Mouse (Mus musculus) testis, adult 2 months (tissue): ENCODE data around the gene Gm14308. TPM values are rescaled to one million over a fixed set of nuclear protein-coding genes. Genes with fewer than 3 reads are reported as not detected.
"Not testable (repeated sequence)": the region's sequence is repeated elsewhere in the genome, so short reads cannot be mapped to it uniquely, and the experiment has no call there.

ENCODE experiments used
- H3K27ac ChIP-seq: fragments of 200-500 bp; 2 replicates; pipeline ENCODE4 v1.5.1; 2012; ENCODE audit warnings: low read depth, low read length; ENCODE audit not compliant: control insufficient read depth, insufficient read depth
- H3K27me3 ChIP-seq: fragments of 200-500 bp; 2 replicates; pipeline ENCODE4 v1.6.1; 2012; ENCODE audit warnings: mild to moderate bottlenecking, low read length, moderate library complexity; ENCODE audit not compliant: control insufficient read depth, insufficient read depth
- H3K36me3 ChIP-seq: fragments of 200-500 bp; 2 replicates; pipeline ENCODE4 v1.6.1; 2012; ENCODE audit warnings: mild to moderate bottlenecking, low read length; ENCODE audit not compliant: control insufficient read depth, insufficient read depth
- H3K4me1 ChIP-seq: fragments of 200-500 bp; 2 replicates; pipeline ENCODE4 v1.6.1; 2012; ENCODE audit warnings: low read length; ENCODE audit not compliant: control insufficient read depth, insufficient read depth
- H3K4me3 ChIP-seq: fragments of 200-500 bp; 2 replicates; pipeline ENCODE4 v1.5.1; 2012; ENCODE audit warnings: low read depth, mild to moderate bottlenecking, low read length, moderate library complexity, mixed read lengths; ENCODE audit not compliant: control insufficient read depth
- polyA plus RNA-seq: library from polyadenylated mRNA; depleted of rRNA; stranded (reverse); fragments of >200 nt; gene quantifications from 2 replicates; pipeline ENCODE4 v1.2.3, GENCODE M21; 2012; rRNA removed

Gm14308 gene
- 0.30 TPM in 1 of 2 replicates, not detected in the other for polyA plus RNA-seq

DNA sequence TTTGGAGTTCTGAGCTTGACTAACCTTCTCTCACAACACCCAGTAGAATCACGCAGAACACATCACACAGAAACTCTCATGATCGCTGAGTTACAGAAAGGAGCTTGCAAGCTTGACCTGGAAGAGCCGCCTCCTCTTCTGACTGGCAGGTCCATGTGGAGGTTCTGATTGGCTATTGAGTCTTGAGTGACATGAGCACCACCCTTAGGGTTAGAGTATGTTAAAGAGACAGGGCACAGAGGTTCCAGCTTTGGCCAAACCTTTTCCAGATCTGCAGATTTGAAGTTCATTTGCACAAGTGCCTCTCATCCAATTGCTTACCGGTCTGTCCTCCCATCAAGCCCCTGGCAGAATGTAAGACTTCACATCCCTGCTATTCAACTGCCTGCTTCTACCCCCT, at the start of gene Gm14308:
Gene Gm14308, minus strand, starts transcription at position 101 of the 400 bp plus-strand sequence.
- not testable (repeated sequence) for H3K4me1 ChIP-seq, H3K36me3 ChIP-seq, H3K4me3 ChIP-seq, H3K27ac ChIP-seq, H3K27me3 ChIP-seq

DNA sequence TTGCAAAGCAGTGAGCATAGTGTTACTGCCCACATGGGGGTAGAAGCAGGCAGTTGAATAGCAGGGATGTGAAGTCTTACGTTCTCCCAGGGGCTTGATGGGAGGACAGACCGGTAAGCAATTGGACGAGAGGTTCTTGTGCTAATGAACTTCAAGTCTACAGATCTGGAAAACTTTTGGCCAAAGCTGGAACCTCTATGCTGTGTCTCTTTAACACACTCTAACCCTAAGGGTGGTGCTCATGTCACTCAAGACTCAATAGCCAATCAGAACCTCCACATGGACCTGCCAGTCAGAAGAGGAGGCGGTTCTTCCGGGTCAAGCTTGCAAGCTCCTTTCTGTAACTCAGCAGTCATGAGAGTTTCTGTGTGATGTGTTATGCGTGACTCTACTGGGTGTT, 34.1 kb upstream of the Gm14308 start, which contains the start of gene Zfp973:
Gene Zfp973, plus strand, starts transcription at position 301 of the 400 bp plus-strand sequence.
- H3K27ac ChIP-seq, H3K4me3 ChIP-seq, H3K27me3 ChIP-seq, H3K36me3 ChIP-seq, H3K4me1 ChIP-seq: not testable (repeated sequence)

Other genes starting within 250 kb of the Gm14308 start
- gene Gm14435, start 212.8 kb downstream of the Gm14308 start, polyA plus RNA-seq: 0.52 and 3.7 TPM in 2 replicates
- 1.7 and 2.9 TPM in 2 replicates for gene Gm14434, start 149.6 kb downstream of the Gm14308 start, polyA plus RNA-seq
- not detected in 2 replicates for gene Zfp967, start 115.3 kb downstream of the Gm14308 start, polyA plus RNA-seq
- gene Zfp973, start 34.2 kb upstream of the Gm14308 start, polyA plus RNA-seq: 0.75 and 1.5 TPM in 2 replicates
- 0.78 TPM in 2 replicates for gene Gm14305, start 72.0 kb upstream of the Gm14308 start, polyA plus RNA-seq
- 3.2 and 4.2 TPM in 2 replicates for gene Gm14295, start 162.3 kb upstream of the Gm14308 start, polyA plus RNA-seq
- gene Gm14408, start 194.8 kb upstream of the Gm14308 start, polyA plus RNA-seq: not detected in 2 replicates